Mouse (Mus musculus): ENCODE data around the gene Hsp90aa1. TPM values are rescaled to one million over a fixed set of nuclear protein-coding genes. Genes with fewer than 3 reads are reported as not detected.
"Not testable (repeated sequence)": the region's sequence is repeated elsewhere in the genome, so short reads cannot be mapped to it uniquely, and the experiment has no call there.

The Hsp90aa1 gene
- polyA plus RNA-seq, 1 experiment from 2014 or later = 1,237 TPM

DNA sequence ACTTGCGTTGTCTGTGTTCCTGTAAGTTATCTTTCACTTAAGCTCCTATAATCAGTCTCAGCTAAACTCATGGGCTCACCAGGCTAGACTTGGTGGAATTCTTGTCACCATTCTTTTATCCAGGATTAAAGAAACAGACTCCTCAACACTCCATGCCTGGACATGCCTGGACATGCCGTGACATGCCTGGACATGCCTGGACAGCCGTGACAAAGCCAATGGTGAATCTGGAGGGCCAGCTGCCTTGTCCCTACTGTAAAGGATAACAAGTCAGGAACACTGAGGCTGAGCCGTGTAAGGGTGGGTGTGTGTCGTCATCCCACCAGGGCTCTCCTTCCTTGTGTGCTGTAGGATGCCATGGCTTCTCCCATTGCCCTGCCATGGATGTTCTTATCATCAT, 22.5 kb upstream of the Hsp90aa1 start:
- Histone ChIP-seq H3K9ac (replicated peaks; ENCODE audit: low read depth, low read length) (no peak overlapping the region), H3K9me3 (ENCODE audit: control insufficient read depth, low read length) (no peaks in the 10 kb centered on the region), H3K4me1 (replicated peaks; ENCODE audit: control insufficient read depth, insufficient read depth, low read length) (no peaks in the 10 kb centered on the region), H3K27me3 (replicated peaks; ENCODE audit: control insufficient read depth, insufficient read depth, low read length) (no peaks in the 10 kb centered on the region), H3K4me3 (replicated peaks; ENCODE audit: low read length) (no peak overlapping the region), H3K4me2 (ENCODE audit: low read length) (no peak overlapping the region), H3K36me3 (ENCODE audit: control insufficient read depth, insufficient read depth) (no peaks in the 10 kb centered on the region), H3K27ac (ENCODE audit: low read length) (no peak overlapping the region)
- WGBS = 95% methylated on average over 5 of the region's 5 CpGs
- ATAC-seq = no peak

DNA sequence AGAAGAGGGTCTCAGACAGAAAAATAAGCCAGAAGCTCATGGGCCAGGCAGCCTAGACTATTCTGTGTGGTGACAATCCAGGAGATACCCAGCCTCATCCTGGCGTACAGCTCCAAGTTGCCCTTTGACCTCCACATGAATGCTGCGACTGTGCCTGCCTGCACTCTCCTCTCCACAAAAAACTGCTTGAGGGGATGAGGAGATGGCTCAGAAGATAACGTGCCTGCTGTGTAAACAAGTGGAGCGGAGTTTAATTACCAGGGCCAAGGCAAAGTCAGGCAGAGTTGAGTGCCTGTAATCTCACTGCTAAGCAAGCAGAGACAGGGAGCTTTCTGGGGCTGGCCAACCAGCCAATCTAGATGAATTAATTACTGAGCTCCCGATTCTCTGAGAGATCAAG, 13.5 kb upstream of the Hsp90aa1 start:
- peaks cover 3% of the 10 kb centered on the region; the same call in 1 of the 2 replicates for H3K9me3 ChIP-seq (ENCODE audit: control insufficient read depth, low read length)
- H3K4me1 ChIP-seq (replicated peaks; ENCODE audit: control insufficient read depth, insufficient read depth, low read length) = no peaks in the 10 kb centered on the region
- no peak for ATAC-seq
- no peaks in the 10 kb centered on the region for H3K36me3 ChIP-seq (ENCODE audit: control insufficient read depth, insufficient read depth)
- no peak overlapping the region for H3K27ac ChIP-seq (ENCODE audit: low read length)
- no peak overlapping the region for H3K4me2 ChIP-seq (ENCODE audit: low read length)
- 44% methylated on average over 5 of the region's 5 CpGs for WGBS
- no peak overlapping the region for H3K4me3 ChIP-seq (replicated peaks; ENCODE audit: low read length)
- H3K27me3 ChIP-seq (replicated peaks; ENCODE audit: control insufficient read depth, insufficient read depth, low read length) = no peaks in the 10 kb centered on the region
- H3K9ac ChIP-seq (replicated peaks; ENCODE audit: low read depth, low read length) = no peak overlapping the region

DNA sequence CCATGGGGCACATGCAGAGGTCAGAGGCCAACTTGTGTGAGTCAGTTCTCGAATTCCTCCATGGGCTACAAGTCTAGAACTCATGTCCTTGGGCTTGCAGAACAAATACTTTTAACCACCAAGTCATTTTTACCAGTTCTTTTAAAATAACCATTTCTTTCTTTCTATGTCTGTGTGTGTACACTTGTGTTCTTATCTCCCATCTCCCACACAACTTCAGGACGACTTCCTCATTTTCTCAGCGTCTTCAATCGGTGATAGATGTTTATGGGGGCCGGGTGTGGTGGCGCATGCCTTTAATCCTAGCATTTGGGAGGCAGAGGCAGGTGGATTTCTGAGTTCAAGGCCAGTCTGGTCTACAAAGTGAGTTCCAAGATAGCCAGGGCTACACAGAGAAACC, 11.7 kb upstream of the Hsp90aa1 start:
- 99% methylated on average over 6 of the region's 6 CpGs for WGBS
- Histone ChIP-seq H3K4me3 (replicated peaks; ENCODE audit: low read length) (no peak overlapping the region), H3K9me3 (ENCODE audit: control insufficient read depth, low read length) (peaks cover 3% of the 10 kb centered on the region; the same call in 1 of the 2 replicates), H3K36me3 (ENCODE audit: control insufficient read depth, insufficient read depth) (no peaks in the 10 kb centered on the region), H3K9ac (replicated peaks; ENCODE audit: low read depth, low read length) (no peak overlapping the region), H3K27me3 (replicated peaks; ENCODE audit: control insufficient read depth, insufficient read depth, low read length) (no peaks in the 10 kb centered on the region), H3K27ac (ENCODE audit: low read length) (no peak overlapping the region), H3K4me1 (replicated peaks; ENCODE audit: control insufficient read depth, insufficient read depth, low read length) (no peaks in the 10 kb centered on the region), H3K4me2 (ENCODE audit: low read length) (no peak overlapping the region)
- no peak for ATAC-seq

DNA sequence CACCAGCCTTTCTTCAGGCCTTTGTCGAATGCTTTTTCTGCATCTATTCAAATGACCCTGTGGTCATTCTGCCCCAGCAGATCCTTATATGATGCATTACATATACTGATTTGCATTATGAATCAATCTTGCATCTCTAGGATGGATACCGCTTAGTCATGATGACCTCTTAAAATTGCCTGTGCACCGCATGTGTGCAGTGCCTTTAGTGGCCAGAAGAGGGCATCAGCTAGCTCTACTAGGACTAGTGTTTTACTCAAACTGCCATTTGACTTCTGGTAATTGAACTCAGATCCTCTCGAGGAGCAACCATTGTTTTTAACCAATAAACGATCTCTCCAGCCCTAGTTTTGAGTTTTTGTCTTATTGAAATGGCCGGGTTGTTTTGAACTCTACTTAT, 11.3 kb upstream of the Hsp90aa1 start:
- H3K27ac ChIP-seq (ENCODE audit: low read length) = no peak overlapping the region
- H3K4me3 ChIP-seq (replicated peaks; ENCODE audit: low read length) = no peak overlapping the region
- no peaks in the 10 kb centered on the region for H3K36me3 ChIP-seq (ENCODE audit: control insufficient read depth, insufficient read depth)
- H3K27me3 ChIP-seq (replicated peaks; ENCODE audit: control insufficient read depth, insufficient read depth, low read length) = no peaks in the 10 kb centered on the region
- no peak overlapping the region for H3K9ac ChIP-seq (replicated peaks; ENCODE audit: low read depth, low read length)
- H3K9me3 ChIP-seq (ENCODE audit: control insufficient read depth, low read length) = peaks cover 3% of the 10 kb centered on the region; the same call in 1 of the 2 replicates
- ATAC-seq = no peak
- no peaks in the 10 kb centered on the region for H3K4me1 ChIP-seq (replicated peaks; ENCODE audit: control insufficient read depth, insufficient read depth, low read length)
- WGBS = 93% methylated on average over 6 of the region's 6 CpGs
- H3K4me2 ChIP-seq (ENCODE audit: low read length) = no peak overlapping the region

GRCm38 (mm10) chr12:110711270-110711669, 8.7 kb upstream of the Hsp90aa1 start:
- no peak overlapping the region for H3K27ac ChIP-seq (ENCODE audit: low read length)
- no peaks in the 10 kb centered on the region for H3K36me3 ChIP-seq (ENCODE audit: control insufficient read depth, insufficient read depth)
- no peaks in the 10 kb centered on the region for H3K27me3 ChIP-seq (replicated peaks; ENCODE audit: control insufficient read depth, insufficient read depth, low read length)
- no peak for ATAC-seq
- H3K4me2 ChIP-seq (ENCODE audit: low read length) = no peak overlapping the region
- WGBS = 73% methylated on average over 5 of the region's 5 CpGs
- H3K9ac ChIP-seq (replicated peaks; ENCODE audit: low read depth, low read length) = no peak overlapping the region
- peaks cover 6% of the 10 kb centered on the region; the same call in 1 of the 2 replicates for H3K4me1 ChIP-seq (replicated peaks; ENCODE audit: control insufficient read depth, insufficient read depth, low read length)
- no peak overlapping the region for H3K4me3 ChIP-seq (replicated peaks; ENCODE audit: low read length)
- H3K9me3 ChIP-seq (ENCODE audit: control insufficient read depth, low read length) = peaks cover 3% of the 10 kb centered on the region; the same call in 1 of the 2 replicates

GRCm38 (mm10) chr12:110707451-110707850, 4.9 kb upstream of the Hsp90aa1 start:
- no peak overlapping the region for H3K27ac ChIP-seq (ENCODE audit: low read length)
- 88% methylated on average over 7 of the region's 7 CpGs for whole genome bisulfite sequencing
- H3K4me3 ChIP-seq (replicated peaks; ENCODE audit: low read length) = no peak overlapping the region
- H3K27me3 ChIP-seq (replicated peaks; ENCODE audit: control insufficient read depth, insufficient read depth, low read length) = no peaks in the 10 kb centered on the region
- H3K4me1 ChIP-seq (replicated peaks; ENCODE audit: control insufficient read depth, insufficient read depth, low read length) = peaks cover 8% of the 10 kb centered on the region
- H3K9me3 ChIP-seq (ENCODE audit: control insufficient read depth, low read length) = no peaks in the 10 kb centered on the region
- no peak overlapping the region for H3K4me2 ChIP-seq (ENCODE audit: low read length)
- H3K36me3 ChIP-seq (ENCODE audit: control insufficient read depth, insufficient read depth) = no peaks in the 10 kb centered on the region
- ATAC-seq = no peak
- no peak overlapping the region for H3K9ac ChIP-seq (replicated peaks; ENCODE audit: low read depth, low read length)

GRCm38 (mm10) chr12:110706337-110707231, 4.1 kb upstream of the Hsp90aa1 start:
- 2% methylated on average over 27 of the region's 27 CpGs for WGBS
- H3K9ac ChIP-seq (replicated peaks; ENCODE audit: low read depth, low read length) = peak overlapping the region; percentile 30; the same call in 1 of the 2 replicates

GRCm38 (mm10) chr12:110705419-110705818, 2.9 kb upstream of the Hsp90aa1 start:
- not testable (repeated sequence) for H3K4me2 ChIP-seq (ENCODE audit: low read length); H3K4me3 ChIP-seq (replicated peaks; ENCODE audit: low read length); H3K36me3 ChIP-seq (ENCODE audit: control insufficient read depth, insufficient read depth); ATAC-seq; H3K27me3 ChIP-seq (replicated peaks; ENCODE audit: control insufficient read depth, insufficient read depth, low read length); H3K9me3 ChIP-seq (ENCODE audit: control insufficient read depth, low read length); H3K27ac ChIP-seq (ENCODE audit: low read length); H3K9ac ChIP-seq (replicated peaks; ENCODE audit: low read depth, low read length); H3K4me1 ChIP-seq (replicated peaks; ENCODE audit: control insufficient read depth, insufficient read depth, low read length)
- 92% methylated on average over 4 of the region's 4 CpGs for WGBS

More at GRCm38 (mm10) chr12:110706337-110707231, 4.1 kb upstream of the Hsp90aa1 start:
- H3K4me3 ChIP-seq (replicated peaks; ENCODE audit: low read length) = peak overlapping the region; percentile 41
- H3K9me3 ChIP-seq (ENCODE audit: control insufficient read depth, low read length) = no peaks in the 10 kb centered on the region
- H3K36me3 ChIP-seq (ENCODE audit: control insufficient read depth, insufficient read depth) = no peaks in the 10 kb centered on the region
- peak overlapping the region; percentile 62 for H3K4me2 ChIP-seq (ENCODE audit: low read length)
- H3K4me1 ChIP-seq (replicated peaks; ENCODE audit: control insufficient read depth, insufficient read depth, low read length) = peaks cover 8% of the 10 kb centered on the region
- H3K27ac ChIP-seq (ENCODE audit: low read length) = no peak overlapping the region
- peak; percentile 62 for ATAC-seq
- H3K27me3 ChIP-seq (replicated peaks; ENCODE audit: control insufficient read depth, insufficient read depth, low read length) = no peaks in the 10 kb centered on the region

- peaks cover 8% of the 10 kb centered on the region for H3K4me1 ChIP-seq (replicated peaks; ENCODE audit: control insufficient read depth, insufficient read depth, low read length)
- no peak overlapping the region for H3K9ac ChIP-seq (replicated peaks; ENCODE audit: low read depth, low read length)
- H3K27me3 ChIP-seq (replicated peaks; ENCODE audit: control insufficient read depth, insufficient read depth, low read length) = no peaks in the 10 kb centered on the region
- ATAC-seq = no peak
- no peaks in the 10 kb centered on the region for H3K36me3 ChIP-seq (ENCODE audit: control insufficient read depth, insufficient read depth)
- H3K27ac ChIP-seq (ENCODE audit: low read length) = no peak overlapping the region
- H3K9me3 ChIP-seq (ENCODE audit: control insufficient read depth, low read length) = no peaks in the 10 kb centered on the region
- no peak overlapping the region for H3K4me2 ChIP-seq (ENCODE audit: low read length)
- 72% methylated on average over 7 of the region's 7 CpGs for WGBS
- H3K4me3 ChIP-seq (replicated peaks; ENCODE audit: low read length) = no peak overlapping the region
Measured at GRCm38 (mm10) chr12:110703682-110704081, 1.2 kb upstream of the Hsp90aa1 start.
